Mouse (Mus musculus): ENCODE data around the gene Klf2. TPM values are rescaled to one million over a fixed set of nuclear protein-coding genes. Genes with fewer than 3 reads are reported as not detected.

Gene Klf2
- polyA plus RNA-seq, 1 experiment from 2014 or later = 6.9 TPM

DNA sequence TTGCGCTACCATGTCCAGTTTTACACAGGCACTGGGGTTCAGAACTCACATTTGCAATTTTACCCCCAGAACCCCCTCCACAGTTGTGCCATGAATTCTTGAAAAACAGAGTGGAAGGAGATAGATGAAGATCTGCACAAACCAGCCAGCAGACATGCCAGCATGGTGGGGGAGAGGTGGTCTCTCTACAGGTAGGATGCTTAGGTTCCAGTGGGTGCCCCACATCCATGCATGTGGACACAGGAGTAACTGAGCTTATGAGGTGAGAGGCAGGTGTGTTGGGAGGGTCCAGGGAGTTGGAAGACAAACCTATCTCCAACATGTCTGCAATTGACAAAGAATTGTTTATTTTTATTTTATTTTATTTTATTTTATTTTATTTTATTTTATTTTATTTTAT lies 19.9 kb upstream of the Klf2 start:
- peaks cover 7% of the 10 kb centered on the region; the same call in 1 of the 2 replicates for H3K4me1 ChIP-seq (replicated peaks; ENCODE audit: control insufficient read depth, insufficient read depth, low read length)
- H3K27me3 ChIP-seq (replicated peaks; ENCODE audit: control insufficient read depth, insufficient read depth, low read length) = no peaks in the 10 kb centered on the region
- no peak overlapping the region for H3K27ac ChIP-seq (ENCODE audit: low read depth)
- DNase-seq (ENCODE audit: low spot score) (no peak), ATAC-seq (replicated peaks; ENCODE audit: low FRiP score, low TSS enrichment, low read depth) (no peak)
- H3K9ac ChIP-seq (ENCODE audit: low read length) = no peak overlapping the region
- no peak overlapping the region for H3K4me3 ChIP-seq (ENCODE audit: low read depth, low read length)
- H3K36me3 ChIP-seq (ENCODE audit: control insufficient read depth, insufficient read depth, low read length) = no peaks in the 10 kb centered on the region
- WGBS = 90% methylated on average over 1 of the region's 1 CpGs
- H3K9me3 ChIP-seq (ENCODE audit: control insufficient read depth, low read length) = no peaks in the 10 kb centered on the region
- no peak overlapping the region for H3K4me2 ChIP-seq (ENCODE audit: low read length)

GRCm38 (mm10) chr8:72300654-72301400 lies 18.0 kb upstream of the Klf2 start:
- Histone ChIP-seq H3K27ac (ENCODE audit: low read depth) (no peak overlapping the region), H3K4me2 (ENCODE audit: low read length) (no peak overlapping the region), H3K9me3 (ENCODE audit: control insufficient read depth, low read length) (no peaks in the 10 kb centered on the region), H3K9ac (ENCODE audit: low read length) (no peak overlapping the region), H3K27me3 (replicated peaks; ENCODE audit: control insufficient read depth, insufficient read depth, low read length) (no peaks in the 10 kb centered on the region), H3K36me3 (ENCODE audit: control insufficient read depth, insufficient read depth, low read length) (no peaks in the 10 kb centered on the region), H3K4me3 (ENCODE audit: low read depth, low read length) (no peak overlapping the region), H3K4me1 (replicated peaks; ENCODE audit: control insufficient read depth, insufficient read depth, low read length) (no peaks in the 10 kb centered on the region)
- no peak for ATAC-seq (replicated peaks; ENCODE audit: low FRiP score, low TSS enrichment, low read depth)
- DNase-seq (ENCODE audit: low spot score) = no peak
- WGBS = 80% methylated on average over 9 of the region's 9 CpGs

DNA sequence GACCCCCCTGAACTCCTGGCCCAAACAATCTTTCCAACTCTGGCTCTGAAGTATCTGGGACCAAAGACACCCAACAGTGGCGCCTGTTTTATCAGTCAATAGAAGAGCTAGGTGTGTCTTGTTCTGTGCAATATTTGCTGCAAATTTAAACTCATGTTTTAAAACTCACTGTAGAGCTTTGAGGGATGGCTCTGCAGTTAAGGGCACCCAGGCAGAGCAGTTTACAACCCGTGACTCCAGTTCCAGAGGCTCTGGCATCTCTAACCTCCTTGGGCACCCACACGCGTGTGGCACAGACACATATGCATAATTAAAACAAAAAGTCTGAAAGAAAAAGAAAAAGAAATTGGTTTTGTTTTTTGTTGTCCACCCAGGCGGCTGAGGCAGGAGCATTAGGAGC lies 17.3 kb upstream of the Klf2 start:
- no peak for ATAC-seq (replicated peaks; ENCODE audit: low FRiP score, low TSS enrichment, low read depth)
- WGBS = 83% methylated on average over 5 of the region's 5 CpGs
- H3K4me2 ChIP-seq (ENCODE audit: low read length) = no peak overlapping the region

GRCm38 (mm10) chr8:72302986-72303612 lies 15.7 kb upstream of the Klf2 start:
- H3K27me3 ChIP-seq (replicated peaks; ENCODE audit: control insufficient read depth, insufficient read depth, low read length) = no peaks in the 10 kb centered on the region
- H3K36me3 ChIP-seq (ENCODE audit: control insufficient read depth, insufficient read depth, low read length) = no peaks in the 10 kb centered on the region
- no peak for ATAC-seq (replicated peaks; ENCODE audit: low FRiP score, low TSS enrichment, low read depth)
- H3K4me2 ChIP-seq (ENCODE audit: low read length) = no peak overlapping the region
- no peak overlapping the region for H3K9ac ChIP-seq (ENCODE audit: low read length)
- no peak overlapping the region for H3K4me3 ChIP-seq (ENCODE audit: low read depth, low read length)
- H3K4me1 ChIP-seq (replicated peaks; ENCODE audit: control insufficient read depth, insufficient read depth, low read length) = no peaks in the 10 kb centered on the region
- DNase-seq (ENCODE audit: low spot score) = no peak
- 64% methylated on average over 8 of the region's 8 CpGs for WGBS
- no peaks in the 10 kb centered on the region for H3K9me3 ChIP-seq (ENCODE audit: control insufficient read depth, low read length)
- no peak overlapping the region for H3K27ac ChIP-seq (ENCODE audit: low read depth)

More for the DNA sequence above, 17.3 kb upstream of the Klf2 start:
- no peak overlapping the region for H3K4me3 ChIP-seq (ENCODE audit: low read depth, low read length)
- H3K9me3 ChIP-seq (ENCODE audit: control insufficient read depth, low read length) = no peaks in the 10 kb centered on the region
- H3K27me3 ChIP-seq (replicated peaks; ENCODE audit: control insufficient read depth, insufficient read depth, low read length) = no peaks in the 10 kb centered on the region
- H3K36me3 ChIP-seq (ENCODE audit: control insufficient read depth, insufficient read depth, low read length) = no peaks in the 10 kb centered on the region
- no peak overlapping the region for H3K9ac ChIP-seq (ENCODE audit: low read length)
- no peak for DNase-seq (ENCODE audit: low spot score)
- H3K4me1 ChIP-seq (replicated peaks; ENCODE audit: control insufficient read depth, insufficient read depth, low read length) = no peaks in the 10 kb centered on the region
- H3K27ac ChIP-seq (ENCODE audit: low read depth) = no peak overlapping the region

DNA sequence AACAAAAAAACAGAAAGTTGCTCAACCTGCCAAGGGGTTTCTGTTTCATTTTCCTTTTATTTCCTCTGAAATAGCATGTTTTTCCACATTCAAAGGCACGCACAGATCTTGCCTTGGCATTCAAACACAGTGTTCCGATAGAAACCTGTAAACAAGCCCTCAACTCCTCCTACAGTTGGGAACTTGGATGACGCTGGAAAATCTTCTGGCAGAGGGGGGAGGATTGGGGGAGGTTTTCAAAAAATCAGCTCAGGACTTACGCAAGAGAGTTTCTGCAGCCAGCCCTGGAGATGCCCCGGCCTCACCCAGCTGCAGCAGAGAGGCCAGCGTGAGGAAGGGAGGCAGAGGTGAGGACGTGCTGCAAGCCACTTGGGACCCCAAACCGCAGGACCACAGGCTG lies 15.2 kb upstream of the Klf2 start:
- Histone ChIP-seq H3K27me3 (replicated peaks; ENCODE audit: control insufficient read depth, insufficient read depth, low read length) (no peaks in the 10 kb centered on the region), H3K36me3 (ENCODE audit: control insufficient read depth, insufficient read depth, low read length) (no peaks in the 10 kb centered on the region), H3K9me3 (ENCODE audit: control insufficient read depth, low read length) (no peaks in the 10 kb centered on the region), H3K27ac (ENCODE audit: low read depth) (no peak overlapping the region), H3K4me2 (ENCODE audit: low read length) (no peak overlapping the region), H3K4me3 (ENCODE audit: low read depth, low read length) (no peak overlapping the region), H3K9ac (ENCODE audit: low read length) (no peak overlapping the region), H3K4me1 (replicated peaks; ENCODE audit: control insufficient read depth, insufficient read depth, low read length) (no peaks in the 10 kb centered on the region)
- ATAC-seq (replicated peaks; ENCODE audit: low FRiP score, low TSS enrichment, low read depth) (no peak), DNase-seq (ENCODE audit: low spot score) (no peak)
- WGBS = 44% methylated on average over 8 of the region's 8 CpGs

DNA sequence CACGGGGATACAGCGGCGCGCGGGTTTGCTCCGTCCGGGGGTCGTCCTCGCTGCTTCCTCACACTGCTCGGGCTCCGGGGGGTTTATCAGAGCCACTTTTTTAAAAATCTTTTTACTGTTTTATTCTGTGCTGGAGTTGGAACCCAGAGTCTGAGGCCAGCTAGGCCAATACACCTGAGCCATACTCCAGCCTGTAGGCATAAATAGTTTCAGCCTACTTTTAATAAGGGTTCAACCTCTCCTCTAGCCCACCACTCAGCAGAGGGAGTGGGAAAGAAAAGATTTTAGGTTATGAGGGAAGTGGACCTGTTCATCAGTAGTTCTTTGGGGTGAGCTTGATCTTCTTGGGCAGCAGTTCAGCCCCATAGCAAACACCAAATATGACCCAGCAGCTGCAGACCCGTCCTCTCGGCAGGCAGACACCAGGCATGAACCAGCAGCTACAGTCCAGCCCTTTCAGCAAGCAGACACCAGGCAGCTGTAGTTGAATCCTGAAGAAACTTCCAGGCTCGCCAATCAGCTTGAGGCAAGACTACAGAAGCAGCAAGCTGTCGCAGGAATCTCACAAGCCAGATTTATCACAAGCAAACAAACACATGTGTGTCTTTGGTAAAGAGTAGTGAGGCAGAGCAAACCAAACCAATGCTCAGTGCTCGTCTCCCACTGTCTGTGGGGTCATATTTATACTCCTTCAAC lies 13.5 kb upstream of the Klf2 start, which contains the start of gene Gm10282:
Gm10282 (minus strand) TSS at position 51 of the 696 bp plus-strand sequence.
- Histone ChIP-seq H3K4me2 (ENCODE audit: low read length) (no peak within 1 kb of the TSS), H3K4me3 (ENCODE audit: low read depth, low read length) (no peak within 1 kb of the TSS), H3K4me1 (replicated peaks; ENCODE audit: control insufficient read depth, insufficient read depth, low read length) (no peaks in the 10 kb centered on the region), H3K36me3 (ENCODE audit: control insufficient read depth, insufficient read depth, low read length) (no peaks in the 10 kb centered on the region), H3K9me3 (ENCODE audit: control insufficient read depth, low read length) (no peaks in the 10 kb centered on the region), H3K27ac (ENCODE audit: low read depth) (no peak within 1 kb of the TSS), H3K27me3 (replicated peaks; ENCODE audit: control insufficient read depth, insufficient read depth, low read length) (no peaks in the 10 kb centered on the region), H3K9ac (ENCODE audit: low read length) (no peak within 1 kb of the TSS)
- 75% methylated on average over 15 of the region's 16 CpGs for WGBS
- DNase-seq (ENCODE audit: low spot score) (no peak), ATAC-seq (replicated peaks; ENCODE audit: low FRiP score, low TSS enrichment, low read depth) (no peak)

DNA sequence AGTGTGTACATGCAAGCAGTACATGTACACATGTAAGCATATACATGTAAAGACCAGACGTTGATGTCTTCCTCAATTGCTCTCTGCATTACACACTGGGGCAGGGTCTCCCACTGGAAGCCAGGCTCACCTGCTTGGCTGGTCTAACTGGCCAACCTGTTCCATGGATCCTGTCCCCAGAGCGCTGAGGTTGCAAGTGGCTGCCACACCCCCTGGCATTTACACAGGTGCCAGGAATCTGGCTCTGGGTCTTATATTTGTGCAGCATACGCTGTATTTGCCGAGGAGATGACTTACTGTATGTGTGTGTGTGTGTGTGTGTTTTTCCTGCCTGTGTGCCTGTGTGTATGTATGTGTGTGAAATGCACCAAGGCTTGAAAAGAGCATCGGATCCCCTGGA lies 11.9 kb upstream of the Klf2 start:
- no peak for ATAC-seq (replicated peaks; ENCODE audit: low FRiP score, low TSS enrichment, low read depth)
- Histone ChIP-seq H3K4me3 (ENCODE audit: low read depth, low read length) (no peak overlapping the region), H3K4me2 (ENCODE audit: low read length) (no peak overlapping the region), H3K27ac (ENCODE audit: low read depth) (no peak overlapping the region), H3K9me3 (ENCODE audit: control insufficient read depth, low read length) (no peaks in the 10 kb centered on the region), H3K9ac (ENCODE audit: low read length) (no peak overlapping the region), H3K36me3 (ENCODE audit: control insufficient read depth, insufficient read depth, low read length) (no peaks in the 10 kb centered on the region), H3K4me1 (replicated peaks; ENCODE audit: control insufficient read depth, insufficient read depth, low read length) (no peaks in the 10 kb centered on the region), H3K27me3 (replicated peaks; ENCODE audit: control insufficient read depth, insufficient read depth, low read length) (no peaks in the 10 kb centered on the region)
- WGBS = 83% methylated on average over 5 of the region's 5 CpGs
- DNase-seq (ENCODE audit: low spot score) = no peak

- no peak overlapping the region for H3K4me3 ChIP-seq (ENCODE audit: low read depth, low read length)
- H3K27me3 ChIP-seq (replicated peaks; ENCODE audit: control insufficient read depth, insufficient read depth, low read length) = 0 out of 2 replicates have a peak, but pooled peaks cover 4% of the 10 kb centered on the region
- no peak overlapping the region for H3K9ac ChIP-seq (ENCODE audit: low read length)
- H3K4me1 ChIP-seq (replicated peaks; ENCODE audit: control insufficient read depth, insufficient read depth, low read length) = no peaks in the 10 kb centered on the region
- H3K9me3 ChIP-seq (ENCODE audit: control insufficient read depth, low read length) = no peaks in the 10 kb centered on the region
- no peak overlapping the region for H3K4me2 ChIP-seq (ENCODE audit: low read length)
- DNase-seq (ENCODE audit: low spot score) (no peak), ATAC-seq (replicated peaks; ENCODE audit: low FRiP score, low TSS enrichment, low read depth) (no peak)
- 54% methylated on average over 6 of the region's 6 CpGs for WGBS
- H3K27ac ChIP-seq (ENCODE audit: low read depth) = no peak overlapping the region
- H3K36me3 ChIP-seq (ENCODE audit: control insufficient read depth, insufficient read depth, low read length) = no peaks in the 10 kb centered on the region
These were observed 10.6 kb upstream of the Klf2 start for GRCm38 (mm10) chr8:72308276-72308675.
